Mouse (Mus musculus) skeletal muscle tissue, adult 2 months (tissue): ENCODE measurements at regions not wholly inside any gene's neighbourhood (a gene's known extent, or its start where the extent isn't known, plus 50 kb on each side); places are given as distances from the start of the nearest gene placed in this dataset.

Source experiments
- DNase-seq: peaks from one replicate; pipeline ENCODE4 v3.0.0-alpha.2; 2012; ENCODE audit warnings: low read depth, low spot score

- no peak for DNase-seq
These were observed 159.8 kb upstream of the Eif4g2 start for GRCm38 (mm10) chr7:111242646-111243045.

- DNase-seq: no peak
These were observed 158.7 kb upstream of the Eif4g2 start for GRCm38 (mm10) chr7:111241538-111241937.

GRCm38 (mm10) chr7:111240234-111240826 lies 157.5 kb upstream of the Eif4g2 start:
- DNase-seq: no peak

GRCm38 (mm10) chr7:111237819-111238218 lies 155.0 kb upstream of the Eif4g2 start:
- DNase-seq: no peak

- no peak for DNase-seq
These were observed 147.8 kb upstream of the Eif4g2 start for GRCm38 (mm10) chr7:111230630-111231029.

- DNase-seq: no peak
These were observed 144.3 kb upstream of the Eif4g2 start for GRCm38 (mm10) chr7:111227082-111227481.

GRCm38 (mm10) chr7:111226026-111226656 lies 143.3 kb upstream of the Eif4g2 start:
- no peak for DNase-seq

- DNase-seq: no peak
These were observed 132.8 kb upstream of the Eif4g2 start for GRCm38 (mm10) chr7:111215586-111215985.

- no peak for DNase-seq
These were observed 131.5 kb upstream of the Eif4g2 start for GRCm38 (mm10) chr7:111214226-111214906.

GRCm38 (mm10) chr7:111212188-111212587 lies 129.4 kb upstream of the Eif4g2 start:
- DNase-seq: no peak

- DNase-seq: no peak
These were observed 128.8 kb upstream of the Eif4g2 start for GRCm38 (mm10) chr7:111211641-111212040.

- no peak for DNase-seq
These were observed 127.5 kb upstream of the Eif4g2 start for GRCm38 (mm10) chr7:111210282-111210681.

GRCm38 (mm10) chr7:111205876-111206275 lies 123.0 kb upstream of the Eif4g2 start:
- no peak for DNase-seq

GRCm38 (mm10) chr7:111198608-111199355 lies 116.0 kb upstream of the Eif4g2 start:
- no peak for DNase-seq

- no peak for DNase-seq
These were observed 108.8 kb upstream of the Eif4g2 start for GRCm38 (mm10) chr7:111191674-111192073.

GRCm38 (mm10) chr7:111191216-111191615 lies 108.4 kb upstream of the Eif4g2 start:
- no peak for DNase-seq

GRCm38 (mm10) chr7:111189731-111190130 lies 106.9 kb upstream of the Eif4g2 start:
- no peak for DNase-seq

GRCm38 (mm10) chr7:111185954-111186353 lies 103.1 kb upstream of the Eif4g2 start:
- DNase-seq: no peak

GRCm38 (mm10) chr7:111183512-111183911 lies 100.7 kb upstream of the Eif4g2 start:
- DNase-seq: peak; percentile 54

- DNase-seq: peak; percentile 56
These were observed 99.5 kb upstream of the Eif4g2 start for GRCm38 (mm10) chr7:111182319-111182718.

- DNase-seq: peak; percentile 30
These were observed 96.8 kb upstream of the Eif4g2 start for GRCm38 (mm10) chr7:111179401-111180271.
